Mouse (Mus musculus): ENCODE measurements around the gene Mrpl33. TPM values are rescaled to one million over a fixed set of nuclear protein-coding genes. Genes with fewer than 3 reads are reported as not detected.
A peak's percentile ranks its signal among the peaks of the same experiment; 100 is the strongest.

Mrpl33 gene
- polyA plus RNA-seq, 1 experiment: 111 TPM

DNA sequence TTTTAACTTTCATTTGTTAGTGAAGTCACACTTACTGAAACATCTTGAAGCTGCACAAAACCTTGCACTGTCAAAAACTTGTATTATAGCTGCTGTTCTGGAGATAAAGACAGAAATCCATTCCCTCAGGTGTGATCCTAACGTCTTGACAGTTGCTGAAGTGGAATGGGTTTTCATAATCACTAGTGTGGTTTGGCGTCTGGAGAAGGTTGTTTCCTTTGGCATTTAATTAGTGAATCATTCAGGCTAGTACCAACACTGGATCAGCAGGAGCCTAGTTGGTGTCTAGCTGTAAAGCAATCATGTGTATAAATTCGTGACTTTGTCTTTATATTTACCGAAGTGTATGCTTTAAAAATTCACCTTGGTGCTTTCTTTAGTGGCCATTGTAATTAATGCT is 102.2 kb downstream of the Mrpl33 start:
- TF ChIP-seq POLR2A (IDR thresholded peaks at IDR 0.05; ENCODE audit: extremely low read depth, insufficient read depth, low read length): no peak
- TF ChIP-seq CTCF (IDR thresholded peaks at IDR 0.05; ENCODE audit: extremely low read depth, insufficient read depth, low read length): no peak
- Histone ChIP-seq H3K4me3 (ENCODE audit: insufficient read depth, low read length) (no peak overlapping the region), H3K27ac (ENCODE audit: insufficient read depth, low read length) (no peak overlapping the region), H3K4me1 (ENCODE audit: control insufficient read depth, insufficient read depth, low read length) (peaks cover 3% of the 10 kb centered on the region)

GRCm38 (mm10) chr5:31699397-31699796 is 102.7 kb downstream of the Mrpl33 start:
- TF ChIP-seq CTCF (IDR thresholded peaks at IDR 0.05; ENCODE audit: extremely low read depth, insufficient read depth, low read length) (no peak), POLR2A (IDR thresholded peaks at IDR 0.05; ENCODE audit: extremely low read depth, insufficient read depth, low read length) (no peak)
- Histone ChIP-seq H3K4me1 (ENCODE audit: control insufficient read depth, insufficient read depth, low read length) (peaks cover 3% of the 10 kb centered on the region), H3K4me3 (ENCODE audit: insufficient read depth, low read length) (no peak overlapping the region), H3K27ac (ENCODE audit: insufficient read depth, low read length) (no peak overlapping the region)

- Histone ChIP-seq H3K27ac (ENCODE audit: insufficient read depth, low read length) (no peak overlapping the region), H3K4me1 (ENCODE audit: control insufficient read depth, insufficient read depth, low read length) (no peaks in the 10 kb centered on the region), H3K4me3 (ENCODE audit: insufficient read depth, low read length) (no peak overlapping the region)
- TF ChIP-seq POLR2A (IDR thresholded peaks at IDR 0.05; ENCODE audit: extremely low read depth, insufficient read depth, low read length) (no peak), CTCF (IDR thresholded peaks at IDR 0.05; ENCODE audit: extremely low read depth, insufficient read depth, low read length) (no peak)
These were observed 108.2 kb downstream of the Mrpl33 start for GRCm38 (mm10) chr5:31704971-31705370.

GRCm38 (mm10) chr5:31706826-31707225 is 110.1 kb downstream of the Mrpl33 start:
- no peak overlapping the region for H3K4me3 ChIP-seq (ENCODE audit: insufficient read depth, low read length)
- TF ChIP-seq CTCF (IDR thresholded peaks at IDR 0.05; ENCODE audit: extremely low read depth, insufficient read depth, low read length): no peak
- TF ChIP-seq POLR2A (IDR thresholded peaks at IDR 0.05; ENCODE audit: extremely low read depth, insufficient read depth, low read length): no peak
- H3K27ac ChIP-seq (ENCODE audit: insufficient read depth, low read length): no peak overlapping the region
- no peaks in the 10 kb centered on the region for H3K4me1 ChIP-seq (ENCODE audit: control insufficient read depth, insufficient read depth, low read length)

GRCm38 (mm10) chr5:31709389-31709788 is 112.7 kb downstream of the Mrpl33 start:
- no peaks in the 10 kb centered on the region for H3K4me1 ChIP-seq (ENCODE audit: control insufficient read depth, insufficient read depth, low read length)
- H3K4me3 ChIP-seq (ENCODE audit: insufficient read depth, low read length): no peak overlapping the region
- TF ChIP-seq POLR2A (IDR thresholded peaks at IDR 0.05; ENCODE audit: extremely low read depth, insufficient read depth, low read length): no peak
- TF ChIP-seq CTCF (IDR thresholded peaks at IDR 0.05; ENCODE audit: extremely low read depth, insufficient read depth, low read length): 0 out of 2 replicates have a peak, but pooled peaks have one; percentile 14
- H3K27ac ChIP-seq (ENCODE audit: insufficient read depth, low read length): no peak overlapping the region

DNA sequence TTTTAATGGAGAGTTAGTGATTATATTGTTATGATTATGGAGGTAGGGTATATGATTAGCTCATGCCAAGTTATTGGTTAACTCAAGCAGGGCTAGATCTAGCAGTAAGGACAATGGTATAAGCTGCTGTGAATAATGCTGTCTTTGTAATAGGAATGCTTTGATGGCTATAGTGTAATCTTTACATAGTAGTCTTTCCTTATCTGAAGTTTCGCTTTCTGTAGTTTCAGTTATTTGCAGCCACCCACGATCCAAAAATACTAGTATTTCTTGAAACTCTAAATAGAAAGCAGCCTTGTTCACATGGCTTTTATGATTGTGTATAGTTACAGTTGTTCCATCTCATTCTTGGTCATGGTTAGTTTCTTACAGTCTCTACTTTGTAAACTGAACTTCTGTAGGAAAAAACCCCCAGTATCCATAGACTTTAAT is 116.6 kb downstream of the Mrpl33 start:
- Histone ChIP-seq H3K4me3 (ENCODE audit: insufficient read depth, low read length) (no peak overlapping the region), H3K27ac (ENCODE audit: insufficient read depth, low read length) (no peak overlapping the region), H3K4me1 (ENCODE audit: control insufficient read depth, insufficient read depth, low read length) (no peaks in the 10 kb centered on the region)
- TF ChIP-seq CTCF (IDR thresholded peaks at IDR 0.05; ENCODE audit: extremely low read depth, insufficient read depth, low read length) (no peak), POLR2A (IDR thresholded peaks at IDR 0.05; ENCODE audit: extremely low read depth, insufficient read depth, low read length) (no peak)

DNA sequence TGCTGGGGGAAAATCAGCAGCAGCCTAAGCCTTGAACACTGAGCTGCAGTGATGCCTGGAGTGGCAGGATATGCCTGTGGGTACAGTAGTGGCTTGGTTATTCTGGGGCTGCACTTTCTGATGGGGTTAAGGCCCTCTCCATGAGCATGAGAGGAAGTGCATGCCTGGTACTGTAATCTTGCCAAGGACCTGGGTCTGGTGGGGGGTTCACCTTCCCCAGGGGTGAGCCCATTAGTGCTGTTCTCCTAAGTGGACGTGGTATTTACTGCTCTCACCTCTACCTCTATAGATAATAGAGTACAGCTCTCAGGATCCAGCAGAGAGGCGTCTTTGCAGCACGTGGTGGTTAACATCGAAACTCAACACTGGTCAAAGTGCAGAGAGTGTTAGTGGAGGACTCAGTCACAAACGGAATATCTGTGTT is 117.1 kb downstream of the Mrpl33 start:
- no peak for TF ChIP-seq POLR2A (IDR thresholded peaks at IDR 0.05; ENCODE audit: extremely low read depth, insufficient read depth, low read length)
- no peak for TF ChIP-seq CTCF (IDR thresholded peaks at IDR 0.05; ENCODE audit: extremely low read depth, insufficient read depth, low read length)
- Histone ChIP-seq H3K27ac (ENCODE audit: insufficient read depth, low read length) (no peak overlapping the region), H3K4me3 (ENCODE audit: insufficient read depth, low read length) (no peak overlapping the region), H3K4me1 (ENCODE audit: control insufficient read depth, insufficient read depth, low read length) (no peaks in the 10 kb centered on the region)

Other genes starting within 250 kb of the Mrpl33 start
- 41.5 and 47.0 TPM in 2 replicates for gene Zfp512, start 144.5 kb upstream of the Mrpl33 start, polyA plus RNA-seq (2012; rRNA removed)
- not detected in 2 replicates for gene 4930548H24Rik, start 111.2 kb upstream of the Mrpl33 start, polyA plus RNA-seq (2012; rRNA removed)
- gene Gpn1, start 102.2 kb upstream of the Mrpl33 start, polyA plus RNA-seq (2012; rRNA removed): 21.1 and 22.2 TPM in 2 replicates
- 26.0 and 26.9 TPM in 2 replicates for gene Slc4a1ap, start 69.9 kb upstream of the Mrpl33 start, polyA plus RNA-seq (2012; rRNA removed)
- gene Supt7l, start 69.1 kb upstream of the Mrpl33 start, polyA plus RNA-seq (2012; rRNA removed): 14.2 and 15.5 TPM in 2 replicates
- 3.2 and 4.2 TPM in 2 replicates for gene Rbks, start 100.7 kb downstream of the Mrpl33 start, polyA plus RNA-seq (2012; rRNA removed)
- 49.1 and 52.8 TPM in 2 replicates for gene Babam2, start 100.7 kb downstream of the Mrpl33 start, polyA plus RNA-seq (2012; rRNA removed)

Measured in cortical plate, adult 2 months (tissue).